Mouse (Mus musculus): ENCODE measurements around the gene Plcb3. TPM values are rescaled to one million over a fixed set of nuclear protein-coding genes. Genes with fewer than 3 reads are reported as not detected.

The Plcb3 gene
- polyA plus RNA-seq, 1 experiment from 2014 or later, result 18.0 TPM

Other genes with a start within 250 kb of the Plcb3 start
- not detected for gene Rps6ka4, start 135.8 kb downstream of the Plcb3 start, polyA plus RNA-seq (2014; fragmentation: Illumina TruSeq; extraction: RNeasy Lipid Tissue Mini Kit (QIAGEN cat#74804); ENCODE audit: low replicate concordance)
- gene Ccdc88b, start 118.3 kb downstream of the Plcb3 start, polyA plus RNA-seq (2014; fragmentation: Illumina TruSeq; extraction: RNeasy Lipid Tissue Mini Kit (QIAGEN cat#74804); ENCODE audit: low replicate concordance), result not detected
- 6.8 TPM for gene Trmt112, start 66.8 kb downstream of the Plcb3 start, polyA plus RNA-seq (2014; fragmentation: Illumina TruSeq; extraction: RNeasy Lipid Tissue Mini Kit (QIAGEN cat#74804); ENCODE audit: low replicate concordance)
- gene Prdx5, start 66.4 kb downstream of the Plcb3 start, polyA plus RNA-seq (2014; fragmentation: Illumina TruSeq; extraction: RNeasy Lipid Tissue Mini Kit (QIAGEN cat#74804); ENCODE audit: low replicate concordance), result 30.6 TPM
- gene Esrra, start 54.7 kb downstream of the Plcb3 start, polyA plus RNA-seq (2014; fragmentation: Illumina TruSeq; extraction: RNeasy Lipid Tissue Mini Kit (QIAGEN cat#74804); ENCODE audit: low replicate concordance), result 16.2 TPM
- not detected for gene Catsperz, start 51.1 kb downstream of the Plcb3 start, polyA plus RNA-seq (2014; fragmentation: Illumina TruSeq; extraction: RNeasy Lipid Tissue Mini Kit (QIAGEN cat#74804); ENCODE audit: low replicate concordance)
- not detected for gene Kcnk4, start 42.0 kb downstream of the Plcb3 start, polyA plus RNA-seq (2014; fragmentation: Illumina TruSeq; extraction: RNeasy Lipid Tissue Mini Kit (QIAGEN cat#74804); ENCODE audit: low replicate concordance)
- 0.41 TPM for gene Bad, start 34.6 kb downstream of the Plcb3 start, polyA plus RNA-seq (2014; fragmentation: Illumina TruSeq; extraction: RNeasy Lipid Tissue Mini Kit (QIAGEN cat#74804); ENCODE audit: low replicate concordance)
- not detected for gene Gpr137, start 34.0 kb downstream of the Plcb3 start, polyA plus RNA-seq (2014; fragmentation: Illumina TruSeq; extraction: RNeasy Lipid Tissue Mini Kit (QIAGEN cat#74804); ENCODE audit: low replicate concordance)
- gene Ppp1r14b, start 1.5 kb downstream of the Plcb3 start, polyA plus RNA-seq (2014; fragmentation: Illumina TruSeq; extraction: RNeasy Lipid Tissue Mini Kit (QIAGEN cat#74804); ENCODE audit: low replicate concordance), result 4.2 TPM
- gene Fkbp2, start 4.0 kb upstream of the Plcb3 start, polyA plus RNA-seq (2014; fragmentation: Illumina TruSeq; extraction: RNeasy Lipid Tissue Mini Kit (QIAGEN cat#74804); ENCODE audit: low replicate concordance), result 7.6 TPM
- 1.9 TPM for gene Vegfb, start 11.2 kb upstream of the Plcb3 start, polyA plus RNA-seq (2014; fragmentation: Illumina TruSeq; extraction: RNeasy Lipid Tissue Mini Kit (QIAGEN cat#74804); ENCODE audit: low replicate concordance)
- gene Dnajc4, start 16.1 kb upstream of the Plcb3 start, polyA plus RNA-seq (2014; fragmentation: Illumina TruSeq; extraction: RNeasy Lipid Tissue Mini Kit (QIAGEN cat#74804); ENCODE audit: low replicate concordance), result not detected
- not detected for gene Nudt22, start 19.6 kb upstream of the Plcb3 start, polyA plus RNA-seq (2014; fragmentation: Illumina TruSeq; extraction: RNeasy Lipid Tissue Mini Kit (QIAGEN cat#74804); ENCODE audit: low replicate concordance)
- gene Trpt1, start 19.7 kb upstream of the Plcb3 start, polyA plus RNA-seq (2014; fragmentation: Illumina TruSeq; extraction: RNeasy Lipid Tissue Mini Kit (QIAGEN cat#74804); ENCODE audit: low replicate concordance), result 0.41 TPM
- gene Fermt3, start 43.0 kb upstream of the Plcb3 start, polyA plus RNA-seq (2014; fragmentation: Illumina TruSeq; extraction: RNeasy Lipid Tissue Mini Kit (QIAGEN cat#74804); ENCODE audit: low replicate concordance), result 0.15 TPM
- gene Stip1, start 63.5 kb upstream of the Plcb3 start, polyA plus RNA-seq (2014; fragmentation: Illumina TruSeq; extraction: RNeasy Lipid Tissue Mini Kit (QIAGEN cat#74804); ENCODE audit: low replicate concordance), result 19.6 TPM
- gene Macrod1, start 80.3 kb upstream of the Plcb3 start, polyA plus RNA-seq (2014; fragmentation: Illumina TruSeq; extraction: RNeasy Lipid Tissue Mini Kit (QIAGEN cat#74804); ENCODE audit: low replicate concordance), result 1.7 TPM
- gene Flrt1, start 129.3 kb upstream of the Plcb3 start, polyA plus RNA-seq (2014; fragmentation: Illumina TruSeq; extraction: RNeasy Lipid Tissue Mini Kit (QIAGEN cat#74804); ENCODE audit: low replicate concordance), result not detected
- gene Otub1, start 229.8 kb upstream of the Plcb3 start, polyA plus RNA-seq (2014; fragmentation: Illumina TruSeq; extraction: RNeasy Lipid Tissue Mini Kit (QIAGEN cat#74804); ENCODE audit: low replicate concordance), result 7.0 TPM
- 78.7 TPM for gene Cox8a, start 241.1 kb upstream of the Plcb3 start, polyA plus RNA-seq (2014; fragmentation: Illumina TruSeq; extraction: RNeasy Lipid Tissue Mini Kit (QIAGEN cat#74804); ENCODE audit: low replicate concordance)